Mouse (Mus musculus) embryonic facial prominence, embryonic 11.5 days (tissue): ENCODE measurements around the gene Tomm7. TPM values are rescaled to one million over a fixed set of nuclear protein-coding genes. Genes with fewer than 3 reads are reported as not detected.

Experiments used
- ATAC-seq: fragments of 200-750 bp; cut with Nextera tagmentation; replicated peaks from 2 replicates; pipeline ENCODE4 v1.8.0; 2017; ENCODE audit warnings: low read depth; ENCODE audit not compliant: insufficient number of reproducible peaks, low FRiP score, low TSS enrichment
- DNase-seq: peaks from one replicate; pipeline ENCODE4 v3.0.0-alpha.2; 2015; ENCODE audit warnings: low spot score
- H3K27ac ChIP-seq: fragments of 300-500 bp; sonication (generic); replicated peaks from 2 replicates; pipeline ENCODE4 v1.5.1; 2014; ENCODE audit warnings: mild to moderate bottlenecking, low read depth, low read length, control low read depth
- H3K27me3 ChIP-seq: fragments of 300-500 bp; sonication (generic); 2 replicates; pipeline ENCODE4 v1.6.1; 2014; ENCODE audit warnings: mild to moderate bottlenecking, low read length, moderate library complexity, mixed read lengths; ENCODE audit not compliant: control insufficient read depth, insufficient read depth
- H3K36me3 ChIP-seq: fragments of 300-500 bp; sonication (generic); replicated peaks from 2 replicates; pipeline ENCODE4 v1.6.1; 2014; ENCODE audit warnings: low read depth, mild to moderate bottlenecking, low read length, moderate library complexity, mixed read lengths; ENCODE audit not compliant: control insufficient read depth, insufficient read depth
- H3K4me1 ChIP-seq: fragments of 300-500 bp; sonication (generic); 2 replicates; pipeline ENCODE4 v1.6.1; 2014; ENCODE audit warnings: low read length, mixed read lengths; ENCODE audit not compliant: control insufficient read depth, insufficient read depth
- H3K4me2 ChIP-seq: fragments of 300-500 bp; sonication (generic); 2 replicates; pipeline ENCODE4 v1.6.1; 2014; ENCODE audit warnings: low read depth, mild to moderate bottlenecking, control low read depth, low read length, moderate library complexity
- H3K4me3 ChIP-seq: fragments of 300-500 bp; sonication (generic); 2 replicates; pipeline ENCODE4 v1.5.1; 2014; ENCODE audit warnings: low read depth, low read length, control low read depth
- H3K9ac ChIP-seq: fragments of 300-500 bp; sonication (generic); replicated peaks from 2 replicates; pipeline ENCODE4 v1.6.1; 2014; ENCODE audit warnings: mild to moderate bottlenecking, control low read depth, low read length
- H3K9me3 ChIP-seq: fragments of 300-500 bp; sonication (generic); replicated peaks from 2 replicates; pipeline ENCODE4 v1.6.1; 2016; ENCODE audit warnings: mild to moderate bottlenecking, low read length, inconsistent platforms, mixed read lengths; ENCODE audit not compliant: control insufficient read depth
- WGBS: fragments of 180-500 bp; shearing (Covaris S2); extraction: QIAGEN DNeasy Blood & Tissue Kit; methylation state at CpG from one replicate; pipeline ENCODE4 v1.1.7; 2014; 5-methylcytosine and 5-hydroxymethylcytosine counted together
- polyA plus RNA-seq: library from polyadenylated mRNA; unstranded; fragments of >200 nt; fragmentation: Nextera tagmentation; extraction: Ambion mirVana; gene quantifications from 2 replicates; pipeline ENCODE4 v1.2.1, GENCODE M21; 2014

The Tomm7 gene
- polyA plus RNA-seq, 1 experiment from 2014 or later, result 128 TPM

DNA sequence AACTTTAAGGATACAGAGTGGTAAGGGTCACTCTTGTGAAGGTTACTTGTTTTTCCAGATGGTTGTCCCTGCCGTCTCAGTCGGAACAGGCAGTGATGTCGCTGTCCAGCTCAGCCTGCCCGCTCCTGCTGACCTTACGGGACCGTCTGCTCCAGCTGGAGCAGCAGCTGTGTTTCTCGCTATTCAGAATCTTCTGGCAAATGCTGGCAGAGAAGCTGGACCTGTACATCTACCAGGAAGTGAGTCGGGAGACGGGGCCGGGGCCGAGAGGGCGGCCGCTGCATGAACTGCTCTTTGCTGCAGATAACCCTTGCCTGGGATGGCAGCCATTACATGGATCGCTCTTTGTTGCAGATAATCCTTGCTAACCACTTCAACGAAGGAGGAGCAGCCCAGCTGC is 27.3 kb downstream of the Tomm7 start:
- Histone ChIP-seq H3K9me3 (no peaks in the 10 kb centered on the region), H3K36me3 (peaks cover 14% of the 10 kb centered on the region), H3K4me1 (no peaks in the 10 kb centered on the region), H3K27me3 (no peaks in the 10 kb centered on the region), H3K4me2 (no peak overlapping the region), H3K4me3 (no peak overlapping the region), H3K9ac (no peak overlapping the region), H3K27ac (no peak overlapping the region)
- 89% methylated on average over 15 of the region's 15 CpGs for WGBS
- no peak for DNase-seq
- no peak for ATAC-seq

DNA sequence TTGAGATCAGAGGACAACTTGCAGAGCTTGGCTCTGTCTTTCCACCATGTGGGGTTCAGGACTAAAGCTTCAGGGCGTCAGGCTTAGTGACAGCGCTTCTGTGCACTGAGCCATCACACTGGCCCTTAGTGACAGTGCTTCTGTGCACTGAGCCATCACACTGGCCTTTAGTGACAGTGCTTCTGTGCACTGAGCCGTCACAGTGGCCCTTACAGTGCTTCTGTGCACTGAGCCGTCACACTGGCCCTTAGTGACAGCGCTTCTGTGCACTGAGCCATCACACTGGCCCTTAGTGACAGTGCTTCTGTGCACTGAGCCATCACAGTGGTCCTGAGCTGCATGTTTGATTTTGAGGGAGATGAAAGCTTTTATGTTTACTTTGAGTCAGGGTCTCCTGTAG is 29.1 kb downstream of the Tomm7 start:
- H3K9me3 ChIP-seq, result no peaks in the 10 kb centered on the region
- H3K9ac ChIP-seq, result no peak overlapping the region
- no peak overlapping the region for H3K4me2 ChIP-seq
- no peak overlapping the region for H3K27ac ChIP-seq
- H3K36me3 ChIP-seq, result peaks cover 14% of the 10 kb centered on the region
- no peak for DNase-seq
- 82% methylated on average over 5 of the region's 5 CpGs for WGBS
- H3K4me1 ChIP-seq, result no peaks in the 10 kb centered on the region
- no peaks in the 10 kb centered on the region for H3K27me3 ChIP-seq
- no peak for ATAC-seq
- no peak overlapping the region for H3K4me3 ChIP-seq

DNA sequence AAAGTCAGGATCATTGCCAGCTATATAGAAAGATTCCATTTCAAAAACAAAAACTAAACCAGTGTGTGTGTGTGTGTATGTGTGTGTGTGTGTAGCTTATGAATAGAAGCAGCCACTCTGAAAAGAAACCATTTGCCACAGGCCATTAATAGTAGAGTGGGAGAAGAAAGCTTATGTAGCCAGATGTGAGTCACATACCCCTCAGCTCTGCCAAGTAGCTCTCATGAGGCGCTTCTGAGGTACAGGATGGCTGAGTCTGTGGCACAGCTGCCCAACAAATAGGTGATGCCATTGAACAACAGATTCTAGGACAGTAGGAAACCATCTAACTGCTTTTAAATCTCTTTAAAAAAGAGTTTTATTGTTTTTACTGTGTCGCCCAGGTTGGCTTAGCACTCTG is 51.2 kb downstream of the Tomm7 start:
- H3K9ac ChIP-seq, result no peak overlapping the region
- no peaks in the 10 kb centered on the region for H3K9me3 ChIP-seq
- H3K27ac ChIP-seq, result no peak overlapping the region
- H3K36me3 ChIP-seq, result no peaks in the 10 kb centered on the region; the same call in 1 of the 2 replicates
- no peak for DNase-seq
- ATAC-seq, result no peak
- H3K4me1 ChIP-seq, result no peaks in the 10 kb centered on the region
- H3K4me3 ChIP-seq, result no peak overlapping the region
- no peak overlapping the region for H3K4me2 ChIP-seq
- no peaks in the 10 kb centered on the region for H3K27me3 ChIP-seq
- WGBS, result 90% methylated on average over 2 of the region's 2 CpGs

DNA sequence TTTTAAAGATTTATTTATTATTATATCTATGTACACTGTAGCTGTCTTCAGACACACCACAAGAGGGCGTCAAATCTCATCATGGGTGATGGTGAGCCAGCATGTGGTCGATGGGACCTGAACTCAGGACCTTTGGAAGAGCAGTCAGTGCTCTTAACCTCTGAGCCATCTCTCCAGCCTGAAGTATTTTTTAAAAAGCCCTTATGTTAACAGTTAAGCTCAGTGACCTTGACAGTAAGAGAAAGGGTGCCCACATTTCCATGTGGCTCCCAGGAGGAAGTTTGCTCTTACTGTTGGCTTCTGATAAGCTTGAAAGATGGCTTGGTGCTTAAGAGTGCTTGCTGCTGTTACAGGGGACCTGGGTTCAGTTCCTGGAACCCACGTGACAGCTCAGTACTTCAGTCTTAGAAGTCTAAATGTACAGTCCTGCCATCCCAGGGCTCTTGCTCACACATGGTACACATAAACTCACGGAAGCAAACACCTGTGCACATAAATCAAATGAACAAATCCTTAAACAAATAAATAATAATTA is 54.8 kb downstream of the Tomm7 start:
- H3K27me3 ChIP-seq, result no peaks in the 10 kb centered on the region
- H3K4me1 ChIP-seq, result no peaks in the 10 kb centered on the region
- no peaks in the 10 kb centered on the region for H3K9me3 ChIP-seq
- WGBS, result 84% methylated on average over 4 of the region's 4 CpGs
- ATAC-seq (no peak), DNase-seq (no peak)
- H3K4me2 ChIP-seq, result no peak overlapping the region
- no peak overlapping the region for H3K9ac ChIP-seq
- no peak overlapping the region for H3K27ac ChIP-seq
- no peaks in the 10 kb centered on the region; the same call in 1 of the 2 replicates for H3K36me3 ChIP-seq
- no peak overlapping the region for H3K4me3 ChIP-seq

Other genes with a start within 250 kb of the Tomm7 start
- 53.9 and 54.6 TPM in 2 replicates for gene Srpk2, start 159.5 kb downstream of the Tomm7 start, polyA plus RNA-seq
- gene Pus7, start 60.5 kb downstream of the Tomm7 start, polyA plus RNA-seq, result 34.3 and 35.6 TPM in 2 replicates
- gene Rint1, start 56.5 kb downstream of the Tomm7 start, polyA plus RNA-seq, result 26.4 and 27.4 TPM in 2 replicates
- gene Fam126a, start 186.5 kb upstream of the Tomm7 start, polyA plus RNA-seq, result 32.0 and 35.6 TPM in 2 replicates